Mouse (Mus musculus) heart, embryonic 10.5 days (tissue): ENCODE measurements around the gene Pym1. TPM values are rescaled to one million over a fixed set of nuclear protein-coding genes. Genes with fewer than 3 reads are reported as not detected.

ENCODE experiments used
- DNase-seq: peaks from one replicate; pipeline ENCODE4 v3.0.0-alpha.2; 2017; ENCODE audit warnings: low spot score
- H3K27ac ChIP-seq: fragments of 300-500 bp; sonication (generic); 2 replicates; pipeline ENCODE4 v1.5.1; 2016; ENCODE audit warnings: mild to moderate bottlenecking
- H3K27me3 ChIP-seq: fragments of 300-500 bp; sonication (generic); 2 replicates; pipeline ENCODE4 v1.6.1; 2016; ENCODE audit warnings: mild to moderate bottlenecking; ENCODE audit not compliant: poor library complexity, insufficient read depth, severe bottlenecking
- H3K36me3 ChIP-seq: fragments of 300-500 bp; sonication (generic); 2 replicates; pipeline ENCODE4 v1.6.1; 2016; ENCODE audit warnings: mild to moderate bottlenecking, moderate library complexity
- H3K4me1 ChIP-seq: fragments of 300-500 bp; sonication (generic); 2 replicates; pipeline ENCODE4 v1.6.1; 2016; ENCODE audit warnings: mild to moderate bottlenecking
- H3K4me3 ChIP-seq: fragments of 300-500 bp; sonication (generic); 2 replicates; pipeline ENCODE4 v1.5.1; 2016; ENCODE audit warnings: mild to moderate bottlenecking, moderate library complexity
- H3K9me3 ChIP-seq: fragments of 300-500 bp; sonication (generic); 2 replicates; pipeline ENCODE4 v1.6.1; 2016; ENCODE audit warnings: mild to moderate bottlenecking, moderate library complexity
- WGBS: fragments of 180-500 bp; shearing (Covaris S2); methylation state at CpG from one replicate; pipeline ENCODE4 v1.1.7; 2016; 5-methylcytosine and 5-hydroxymethylcytosine counted together
- polyA plus RNA-seq: library from polyadenylated mRNA; unstranded; fragments of >200 nt; fragmentation: Nextera tagmentation; extraction: Ambion mirVana; gene quantifications from 2 replicates; pipeline ENCODE4 v1.2.1, GENCODE M21; 2016

Pym1 gene
- polyA plus RNA-seq, 1 experiment from 2014 or later: 45.4 TPM

- peaks cover 34% of the 10 kb centered on the region for H3K36me3 ChIP-seq
- H3K4me3 ChIP-seq: peak overlapping the region; percentile 89
- no peaks in the 10 kb centered on the region for H3K9me3 ChIP-seq
- no peak for DNase-seq
- H3K27ac ChIP-seq: peak overlapping the region; percentile 95
- H3K27me3 ChIP-seq: no peaks in the 10 kb centered on the region
- WGBS: 10% methylated on average over 6 of the region's 6 CpGs
- peaks cover 44% of the 10 kb centered on the region for H3K4me1 ChIP-seq
Measured at GRCm38 (mm10) chr10:128803361-128803760, 55.7 kb downstream of the Pym1 start.

GRCm38 (mm10) chr10:128803771-128804270 lies 56.1 kb downstream of the Pym1 start, which contains the start of gene Dnajc14:
Dnajc14 (plus strand) TSS chr10:128804062.
- Histone ChIP-seq H3K4me1 (peaks cover 49% of the 10 kb centered on the region), H3K36me3 (peaks cover 38% of the 10 kb centered on the region), H3K9me3 (no peaks in the 10 kb centered on the region), H3K27me3 (no peaks in the 10 kb centered on the region), H3K27ac (peak within 1 kb of the TSS; percentile 95), H3K4me3 (peak within 1 kb of the TSS; percentile 89)
- under 1% methylated on average over 14 of the region's 14 CpGs for WGBS
- peak; percentile 79 for DNase-seq

DNA sequence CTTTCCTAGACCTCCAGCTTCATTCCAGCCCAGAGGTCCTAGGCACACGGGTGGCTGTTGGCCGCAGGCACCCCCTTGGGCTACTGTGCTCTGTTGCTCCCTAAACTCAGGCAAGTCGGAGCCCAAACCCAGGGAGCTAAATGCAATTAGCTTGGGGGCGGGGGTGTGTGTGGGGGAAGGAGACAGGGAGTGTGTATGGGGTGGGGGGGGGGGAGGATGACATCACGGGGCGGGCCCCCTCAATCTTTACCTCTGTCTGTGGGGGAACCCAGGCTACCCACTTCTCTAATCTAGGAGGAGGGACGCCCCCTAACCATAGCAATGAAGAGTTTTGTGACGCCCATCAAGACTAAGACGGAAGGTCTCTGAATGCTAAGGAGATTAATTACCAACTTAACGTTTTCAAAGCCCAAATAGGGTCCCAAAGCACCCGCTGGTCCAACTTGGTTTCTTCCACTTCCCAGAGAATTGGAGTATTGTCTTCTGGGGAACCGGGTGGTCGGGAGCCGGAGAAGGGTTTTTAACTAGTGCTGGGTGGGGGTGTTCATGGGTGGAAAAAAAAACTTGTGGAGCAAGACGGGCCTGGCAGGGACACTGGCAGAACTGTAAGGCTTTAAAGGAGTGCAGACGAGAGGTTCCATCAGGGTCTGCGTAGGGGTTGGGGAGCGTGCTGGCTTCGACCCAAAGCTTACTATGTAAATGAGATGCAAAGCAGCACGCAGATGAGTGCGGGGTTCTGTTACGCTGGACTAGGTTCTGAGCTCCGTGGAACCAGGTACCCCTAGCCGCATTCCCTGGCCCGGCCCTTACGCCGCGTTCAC lies 56.8 kb downstream of the Pym1 start, which contains the start of gene Tmem198b:
TSS of gene Tmem198b (minus strand) at position 100 of the 821 bp plus-strand sequence.
- Histone ChIP-seq H3K27ac (peak within 1 kb of the TSS; percentile 95), H3K36me3 (peaks cover 38% of the 10 kb centered on the region), H3K27me3 (no peaks in the 10 kb centered on the region), H3K9me3 (no peaks in the 10 kb centered on the region), H3K4me1 (peaks cover 55% of the 10 kb centered on the region), H3K4me3 (peak within 1 kb of the TSS; percentile 89)
- peak; percentile 90 for DNase-seq
- under 1% methylated on average over 27 of the region's 28 CpGs for WGBS

- Histone ChIP-seq H3K4me1 (peaks cover 58% of the 10 kb centered on the region), H3K9me3 (no peaks in the 10 kb centered on the region), H3K36me3 (peaks cover 37% of the 10 kb centered on the region)
Measured at GRCm38 (mm10) chr10:128805092-128806000, 57.7 kb downstream of the Pym1 start.

DNA sequence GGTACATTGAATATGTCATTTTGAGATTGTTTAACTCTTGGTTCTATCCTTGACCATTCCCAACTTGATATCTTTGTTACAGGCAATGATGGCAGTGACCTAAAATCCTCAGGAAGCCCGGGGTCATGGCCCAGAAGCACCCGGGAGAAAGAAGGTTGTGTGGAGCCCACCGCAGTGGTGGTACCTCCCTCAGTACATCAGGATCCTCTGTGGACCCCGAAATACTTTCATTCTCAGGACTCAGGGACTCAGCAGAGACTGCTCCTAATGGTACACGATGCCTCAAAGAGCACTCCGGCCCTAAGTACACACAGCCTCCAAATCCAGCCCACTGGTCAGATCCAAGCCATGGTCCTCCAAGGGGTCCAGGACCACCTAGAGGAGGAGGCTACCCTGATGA lies 58.4 kb downstream of the Pym1 start:
- Histone ChIP-seq H3K36me3 (peaks cover 32% of the 10 kb centered on the region), H3K9me3 (no peaks in the 10 kb centered on the region), H3K4me1 (peaks cover 58% of the 10 kb centered on the region), H3K4me3 (peak overlapping the region; percentile 89), H3K27me3 (no peaks in the 10 kb centered on the region), H3K27ac (peak overlapping the region; percentile 95)
- WGBS: 64% methylated on average over 6 of the region's 6 CpGs
- no peak for DNase-seq

More at GRCm38 (mm10) chr10:128805092-128806000, 57.7 kb downstream of the Pym1 start:
- Histone ChIP-seq H3K27me3 (no peaks in the 10 kb centered on the region), H3K4me3 (peak overlapping the region; percentile 89), H3K27ac (peak overlapping the region; percentile 95)
- WGBS: under 1% methylated on average over 68 of the region's 70 CpGs
- peak; percentile 99 for DNase-seq

GRCm38 (mm10) chr10:128807018-128807417 lies 59.3 kb downstream of the Pym1 start:
- H3K27ac ChIP-seq: no peak overlapping the region
- no peaks in the 10 kb centered on the region for H3K27me3 ChIP-seq
- H3K9me3 ChIP-seq: no peaks in the 10 kb centered on the region
- peaks cover 24% of the 10 kb centered on the region for H3K36me3 ChIP-seq
- WGBS: 86% methylated on average over 8 of the region's 8 CpGs
- peaks cover 57% of the 10 kb centered on the region for H3K4me1 ChIP-seq
- no peak for DNase-seq
- H3K4me3 ChIP-seq: peak overlapping the region; percentile 89

Other genes with a start within 250 kb of the Pym1 start
- gene Myl6b, start 249.2 kb upstream of the Pym1 start, polyA plus RNA-seq: 3.2 and 4.0 TPM in 2 replicates
- 17.8 and 20.3 TPM in 2 replicates for gene Esyt1, start 222.0 kb upstream of the Pym1 start, polyA plus RNA-seq
- 11.2 and 12.8 TPM in 2 replicates for gene Zc3h10, start 200.1 kb upstream of the Pym1 start, polyA plus RNA-seq
- 2,301 and 2,407 TPM in 2 replicates for gene Rpl41, start 198.6 kb upstream of the Pym1 start, polyA plus RNA-seq
- 168 and 225 TPM in 2 replicates for gene Pa2g4, start 181.9 kb upstream of the Pym1 start, polyA plus RNA-seq
- gene Erbb3, start 158.2 kb upstream of the Pym1 start, polyA plus RNA-seq: 7.4 and 7.7 TPM in 2 replicates
- 400 and 429 TPM in 2 replicates for gene Rps26, start 121.1 kb upstream of the Pym1 start, polyA plus RNA-seq
- 2.3 and 2.7 TPM in 2 replicates for gene Ikzf4, start 101.9 kb upstream of the Pym1 start, polyA plus RNA-seq
- 11.8 and 15.7 TPM in 2 replicates for gene Suox, start 73.8 kb upstream of the Pym1 start, polyA plus RNA-seq
- 66.2 and 69.1 TPM in 2 replicates for gene Rab5b, start 51.6 kb upstream of the Pym1 start, polyA plus RNA-seq
- 0.75 and 0.89 TPM in 2 replicates for gene Pmel, start 43.7 kb upstream of the Pym1 start, polyA plus RNA-seq
- 106 and 110 TPM in 2 replicates for gene Cdk2, start 42.9 kb upstream of the Pym1 start, polyA plus RNA-seq
- 3.9 and 4.4 TPM in 2 replicates for gene Dgka, start 3.0 kb upstream of the Pym1 start, polyA plus RNA-seq
- 0.28 and 1.7 TPM in 2 replicates for gene Mmp19, start 43.0 kb downstream of the Pym1 start, polyA plus RNA-seq
- gene Dnajc14, start 56.2 kb downstream of the Pym1 start, polyA plus RNA-seq: 48.0 and 48.1 TPM in 2 replicates
- gene Tmem198b, start 56.5 kb downstream of the Pym1 start, polyA plus RNA-seq: 13.6 and 16.3 TPM in 2 replicates
- gene Sarnp, start 69.4 kb downstream of the Pym1 start, polyA plus RNA-seq: 181 and 225 TPM in 2 replicates
- 65.1 and 78.6 TPM in 2 replicates for gene Ormdl2, start 73.8 kb downstream of the Pym1 start, polyA plus RNA-seq
- gene Gdf11, start 143.8 kb downstream of the Pym1 start, polyA plus RNA-seq: 4.6 and 5.7 TPM in 2 replicates
- 313 and 322 TPM in 2 replicates for gene Cd63, start 153.1 kb downstream of the Pym1 start, polyA plus RNA-seq
- 8.8 and 9.9 TPM in 2 replicates for gene Rdh5, start 175.0 kb downstream of the Pym1 start, polyA plus RNA-seq
- 182 and 194 TPM in 2 replicates for gene Bloc1s1, start 176.1 kb downstream of the Pym1 start, polyA plus RNA-seq
- gene Itga7, start 185.9 kb downstream of the Pym1 start, polyA plus RNA-seq: 1.1 and 1.3 TPM in 2 replicates
- gene Mettl7b, start 213.1 kb downstream of the Pym1 start, polyA plus RNA-seq: not detected in 2 replicates
- gene Olfr9, start 241.5 kb downstream of the Pym1 start, polyA plus RNA-seq: not detected in 2 replicates